Mouse (Mus musculus) embryonic facial prominence, embryonic 12.5 days (tissue): Measurements from ENCODE around the gene Nav2. TPM values are rescaled to one million over a fixed set of nuclear protein-coding genes. Genes with fewer than 3 reads are reported as not detected.

Source experiments
- ATAC-seq: fragments of 200-750 bp; cut with Nextera tagmentation; 2 replicates; pipeline ENCODE4 v1.8.0; 2017; ENCODE audit not compliant: insufficient number of reproducible peaks, insufficient read depth, low FRiP score, low TSS enrichment
- H3K27ac ChIP-seq: fragments of 300-500 bp; sonication (generic); 2 replicates; pipeline ENCODE4 v1.5.1; 2016; ENCODE audit warnings: mild to moderate bottlenecking
- H3K27me3 ChIP-seq: fragments of 300-500 bp; sonication (generic); 2 replicates; pipeline ENCODE4 v1.6.1; 2016; ENCODE audit warnings: mild to moderate bottlenecking, moderate library complexity
- H3K36me3 ChIP-seq: fragments of 300-500 bp; sonication (generic); 2 replicates; pipeline ENCODE4 v1.6.1; 2016; ENCODE audit warnings: mild to moderate bottlenecking
- H3K4me1 ChIP-seq: fragments of 300-500 bp; sonication (generic); 2 replicates; pipeline ENCODE4 v1.6.1; 2016
- H3K4me2 ChIP-seq: fragments of 300-500 bp; sonication (generic); replicated peaks from 2 replicates; pipeline ENCODE4 v1.6.1; 2016; ENCODE audit warnings: mild to moderate bottlenecking, moderate library complexity
- H3K4me3 ChIP-seq: fragments of 300-500 bp; sonication (generic); 2 replicates; pipeline ENCODE4 v1.5.1; 2016; ENCODE audit warnings: mild to moderate bottlenecking
- H3K9ac ChIP-seq: fragments of 300-500 bp; sonication (generic); 2 replicates; pipeline ENCODE4 v1.6.1; 2016; ENCODE audit warnings: mild to moderate bottlenecking, moderate library complexity
- H3K9me3 ChIP-seq: fragments of 300-500 bp; sonication (generic); 2 replicates; pipeline ENCODE4 v1.6.1; 2016; ENCODE audit warnings: mild to moderate bottlenecking, moderate library complexity
- WGBS: fragments of 180-500 bp; shearing (Covaris S2); methylation state at CpG from one replicate; pipeline ENCODE4 v1.1.7; 2016; 5-methylcytosine and 5-hydroxymethylcytosine counted together
- polyA plus RNA-seq: library from polyadenylated mRNA; unstranded; fragments of >200 nt; fragmentation: Nextera tagmentation; extraction: Ambion mirVana; gene quantifications from 2 replicates; pipeline ENCODE4 v1.2.1, GENCODE M21; 2016

The Nav2 gene
- polyA plus RNA-seq, 1 experiment from 2014 or later = 14.2 TPM

DNA sequence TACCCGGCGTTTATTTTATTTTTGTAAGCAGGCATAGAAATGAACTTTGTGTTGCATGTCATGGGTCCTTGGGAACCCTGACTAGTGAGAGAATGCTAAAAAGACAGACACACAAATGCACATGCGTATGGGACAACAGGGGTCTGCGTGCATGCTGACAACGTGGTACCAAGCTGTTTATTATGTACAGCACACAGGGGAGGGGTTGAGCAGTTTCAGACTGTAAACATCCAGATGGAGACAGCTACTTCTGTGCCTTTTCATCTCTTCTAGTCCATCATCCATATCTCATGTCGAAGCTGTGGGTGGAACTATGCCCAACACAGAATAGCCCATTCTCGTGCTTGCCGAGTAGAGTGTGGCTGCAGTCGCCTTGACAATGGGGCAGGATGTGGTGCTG, 482.3 kb downstream of the Nav2 start:
- H3K9ac ChIP-seq = no peak overlapping the region
- H3K36me3 ChIP-seq = no peaks in the 10 kb centered on the region
- H3K4me1 ChIP-seq = peaks cover 13% of the 10 kb centered on the region; the same call in 1 of the 2 replicates
- ATAC-seq = no peak
- H3K9me3 ChIP-seq = peaks cover 4% of the 10 kb centered on the region; the same call in 1 of the 2 replicates
- H3K4me3 ChIP-seq = no peak overlapping the region
- no peaks in the 10 kb centered on the region for H3K27me3 ChIP-seq
- H3K27ac ChIP-seq = no peak overlapping the region
- no peak overlapping the region for H3K4me2 ChIP-seq
- WGBS = 83% methylated on average over 9 of the region's 9 CpGs

DNA sequence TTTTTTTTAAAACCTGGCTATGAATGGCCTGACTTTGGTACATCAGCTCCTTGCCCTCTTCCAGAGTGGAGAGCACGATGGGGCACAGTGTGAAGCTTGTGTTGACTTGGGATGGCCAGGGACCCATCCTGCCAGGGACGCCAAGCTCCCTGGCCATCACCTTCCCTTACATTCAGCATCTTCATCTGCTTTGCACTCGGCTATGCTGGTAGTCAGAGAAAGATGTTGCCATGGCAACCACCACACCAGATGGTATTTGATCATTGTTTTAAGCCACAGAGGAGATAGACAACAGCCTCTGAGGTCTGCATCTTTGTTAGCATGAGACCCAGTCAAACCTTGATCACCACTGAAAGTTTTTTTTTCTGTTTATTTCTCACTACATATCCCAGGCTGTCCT, 483.7 kb downstream of the Nav2 start:
- Histone ChIP-seq H3K4me2 (no peak overlapping the region), H3K4me3 (no peak overlapping the region), H3K27me3 (no peaks in the 10 kb centered on the region), H3K9ac (no peak overlapping the region), H3K36me3 (no peaks in the 10 kb centered on the region), H3K27ac (no peak overlapping the region), H3K4me1 (peaks cover 13% of the 10 kb centered on the region), H3K9me3 (peaks cover 4% of the 10 kb centered on the region; the same call in 1 of the 2 replicates)
- no peak for ATAC-seq
- WGBS = 67% methylated on average over 3 of the region's 3 CpGs

DNA sequence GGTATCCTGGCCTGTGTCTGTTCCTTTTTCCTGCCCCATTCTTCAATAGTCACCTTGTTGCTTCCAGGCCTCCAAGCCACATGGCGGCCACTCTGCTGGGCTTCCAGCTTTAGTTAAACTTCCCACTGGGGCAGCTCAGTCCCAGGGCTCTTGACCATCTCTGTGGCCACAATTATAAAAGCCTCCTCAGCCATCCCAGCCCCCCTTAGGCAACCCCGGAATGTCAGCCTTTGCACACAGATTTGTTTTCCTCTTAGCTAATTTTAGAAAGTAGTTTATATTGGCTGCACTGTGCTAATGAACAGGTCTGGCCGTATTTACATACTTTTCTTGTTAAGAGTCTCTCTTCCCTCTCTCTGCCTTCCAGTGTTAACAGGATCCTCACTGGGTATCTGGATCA, 484.3 kb downstream of the Nav2 start:
- Histone ChIP-seq H3K9me3 (peaks cover 4% of the 10 kb centered on the region; the same call in 1 of the 2 replicates), H3K4me3 (no peak overlapping the region), H3K9ac (no peak overlapping the region), H3K27ac (no peak overlapping the region; the same call in 1 of the 2 replicates), H3K27me3 (no peaks in the 10 kb centered on the region), H3K36me3 (no peaks in the 10 kb centered on the region), H3K4me1 (peaks cover 18% of the 10 kb centered on the region), H3K4me2 (no peak overlapping the region)
- no peak for ATAC-seq
- WGBS = 61% methylated on average over 3 of the region's 3 CpGs

DNA sequence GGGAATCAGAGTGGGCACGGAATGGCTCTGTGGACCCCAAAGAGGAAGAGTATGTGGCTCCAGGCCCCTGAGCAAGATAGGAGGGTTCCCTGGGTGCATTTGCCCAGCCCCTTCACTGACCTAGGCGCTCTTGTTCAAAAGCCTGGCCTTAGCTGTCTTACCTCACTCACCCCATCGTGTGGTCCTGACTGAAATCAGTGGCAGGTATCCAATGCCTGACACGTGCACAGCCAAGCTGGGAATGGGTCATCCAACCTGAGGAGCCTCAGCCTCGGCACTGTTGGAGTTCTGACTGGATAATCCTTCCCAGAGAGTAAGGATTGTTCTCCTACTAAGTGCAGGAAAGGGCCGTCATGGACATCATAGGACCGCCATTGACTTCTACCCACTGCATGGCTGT, 485.3 kb downstream of the Nav2 start:
- H3K9ac ChIP-seq = no peak overlapping the region
- peaks cover 24% of the 10 kb centered on the region for H3K4me1 ChIP-seq
- ATAC-seq = no peak
- H3K9me3 ChIP-seq = peaks cover 4% of the 10 kb centered on the region; the same call in 1 of the 2 replicates
- no peaks in the 10 kb centered on the region for H3K27me3 ChIP-seq
- no peak overlapping the region for H3K4me3 ChIP-seq
- WGBS = 86% methylated on average over 7 of the region's 7 CpGs
- no peak overlapping the region for H3K4me2 ChIP-seq
- H3K27ac ChIP-seq = no peak overlapping the region
- H3K36me3 ChIP-seq = no peaks in the 10 kb centered on the region

DNA sequence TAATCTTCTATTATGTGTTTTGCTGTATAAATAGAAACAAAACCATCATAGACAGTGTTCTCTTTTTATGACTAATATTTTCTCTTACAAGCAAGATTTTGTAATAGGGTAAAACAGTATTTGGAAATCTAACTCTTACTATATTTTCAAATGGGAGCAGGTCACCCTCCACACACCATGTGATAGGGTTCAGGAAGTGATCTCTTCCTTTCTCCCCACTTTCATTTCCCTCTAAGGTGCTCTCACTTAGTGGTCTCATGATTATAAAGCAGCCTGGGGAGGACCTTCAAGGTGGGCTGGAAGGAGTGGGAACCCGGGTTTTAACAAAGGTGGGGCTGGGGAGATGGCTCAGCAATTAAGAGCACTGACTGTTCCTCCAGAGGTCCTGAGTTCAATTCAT, 487.7 kb downstream of the Nav2 start:
- no peaks in the 10 kb centered on the region for H3K36me3 ChIP-seq
- no peaks in the 10 kb centered on the region for H3K27me3 ChIP-seq
- WGBS = 81% methylated on average over 1 of the region's 1 CpGs
- H3K4me2 ChIP-seq = no peak overlapping the region
- no peak overlapping the region for H3K9ac ChIP-seq
- peaks cover 24% of the 10 kb centered on the region for H3K4me1 ChIP-seq
- H3K4me3 ChIP-seq = no peak overlapping the region
- H3K9me3 ChIP-seq = peaks cover 4% of the 10 kb centered on the region; the same call in 1 of the 2 replicates
- no peak for ATAC-seq
- 0 out of 2 replicates have a peak overlapping the region, but pooled peaks have one; percentile 30 for H3K27ac ChIP-seq

DNA sequence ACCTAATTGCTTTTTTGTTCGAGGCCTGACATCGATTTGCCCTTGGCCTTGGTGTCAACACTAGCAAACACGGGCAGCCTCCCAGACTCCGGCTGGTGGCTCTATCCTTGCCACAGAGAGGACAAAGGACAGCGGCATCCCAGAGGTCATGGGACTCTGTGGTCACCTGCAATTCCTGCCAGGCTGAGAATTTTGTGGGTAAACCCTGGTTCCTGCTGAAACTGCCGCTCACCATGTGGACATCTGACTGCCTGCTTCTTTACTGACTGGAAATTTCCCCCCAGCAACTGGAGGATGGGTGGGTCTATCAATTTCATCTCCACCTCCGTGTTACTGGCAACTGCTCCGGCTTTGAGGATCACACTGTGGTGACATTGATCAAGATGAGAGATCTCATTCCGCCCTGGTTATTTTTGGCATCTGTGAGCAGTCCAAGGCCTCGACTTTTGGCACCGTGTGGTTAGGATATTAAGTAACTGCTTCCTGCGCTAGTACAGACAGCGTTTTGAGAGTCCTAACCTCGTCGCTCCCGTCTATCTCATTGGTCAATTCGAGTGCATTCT, 489.0 kb downstream of the Nav2 start:
- no peak for ATAC-seq
- Histone ChIP-seq H3K9ac (no peak overlapping the region), H3K36me3 (no peaks in the 10 kb centered on the region), H3K4me3 (no peak overlapping the region), H3K27ac (no peak overlapping the region), H3K27me3 (no peaks in the 10 kb centered on the region), H3K9me3 (peaks cover 4% of the 10 kb centered on the region; the same call in 1 of the 2 replicates), H3K4me1 (peaks cover 23% of the 10 kb centered on the region), H3K4me2 (no peak overlapping the region)
- 55% methylated on average over 17 of the region's 17 CpGs for WGBS

DNA sequence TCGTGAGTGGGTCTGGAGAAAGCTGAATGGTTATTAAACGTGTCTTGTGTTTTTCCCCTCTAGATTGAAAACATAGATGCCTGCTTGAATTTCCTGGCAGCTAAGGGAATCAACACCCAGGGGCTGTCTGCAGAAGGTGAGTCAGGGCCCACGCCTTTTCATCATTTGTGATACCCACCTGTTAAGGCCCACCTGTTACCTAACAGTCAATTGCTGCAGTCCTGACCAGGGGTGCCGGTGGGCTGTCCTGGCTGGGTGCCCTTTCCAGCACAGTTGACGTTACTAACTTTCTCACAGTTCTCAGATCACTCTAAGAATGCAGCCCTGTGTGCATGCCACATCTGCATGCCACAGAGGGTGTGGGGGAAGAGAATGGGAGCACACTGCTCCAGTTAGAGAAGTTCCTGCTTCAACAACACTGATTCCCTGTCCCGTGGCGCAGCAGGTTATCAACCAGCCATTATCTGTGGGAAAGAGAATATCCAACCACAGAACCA, 489.6 kb downstream of the Nav2 start:
- H3K9me3 ChIP-seq = peaks cover 4% of the 10 kb centered on the region; the same call in 1 of the 2 replicates
- ATAC-seq = no peak
- no peak overlapping the region for H3K27ac ChIP-seq
- H3K4me2 ChIP-seq = no peak overlapping the region
- H3K4me1 ChIP-seq = peaks cover 18% of the 10 kb centered on the region
- no peak overlapping the region for H3K4me3 ChIP-seq
- H3K36me3 ChIP-seq = no peaks in the 10 kb centered on the region
- H3K9ac ChIP-seq = no peak overlapping the region
- 58% methylated on average over 7 of the region's 7 CpGs for WGBS
- no peaks in the 10 kb centered on the region for H3K27me3 ChIP-seq

DNA sequence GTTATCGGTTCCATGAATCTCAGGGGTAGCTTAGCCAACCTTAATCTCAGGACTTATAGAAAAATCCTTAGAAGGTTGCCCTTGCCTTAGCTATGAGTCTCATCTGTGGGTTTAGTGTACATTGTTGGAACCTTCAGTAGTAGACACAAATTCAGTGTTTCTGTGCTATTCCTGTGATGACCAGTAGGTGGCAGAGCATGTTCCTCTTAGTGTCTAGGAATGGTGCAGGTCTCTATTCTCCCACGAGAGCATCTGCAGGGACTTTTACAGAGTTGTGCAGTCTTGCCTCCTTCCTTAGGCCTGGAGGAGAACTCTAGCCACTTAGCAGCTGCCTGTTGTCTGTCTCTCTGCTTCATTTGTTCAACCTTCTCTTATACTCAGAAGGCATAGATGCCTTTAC, 490.8 kb downstream of the Nav2 start:
- no peak for ATAC-seq
- Histone ChIP-seq H3K27me3 (no peaks in the 10 kb centered on the region), H3K9ac (no peak overlapping the region), H3K4me2 (no peak overlapping the region), H3K36me3 (no peaks in the 10 kb centered on the region), H3K9me3 (peaks cover 4% of the 10 kb centered on the region; the same call in 1 of the 2 replicates), H3K4me1 (peaks cover 11% of the 10 kb centered on the region), H3K4me3 (no peak overlapping the region), H3K27ac (no peak overlapping the region)
- WGBS = 34% methylated on average over 2 of the region's 2 CpGs

DNA sequence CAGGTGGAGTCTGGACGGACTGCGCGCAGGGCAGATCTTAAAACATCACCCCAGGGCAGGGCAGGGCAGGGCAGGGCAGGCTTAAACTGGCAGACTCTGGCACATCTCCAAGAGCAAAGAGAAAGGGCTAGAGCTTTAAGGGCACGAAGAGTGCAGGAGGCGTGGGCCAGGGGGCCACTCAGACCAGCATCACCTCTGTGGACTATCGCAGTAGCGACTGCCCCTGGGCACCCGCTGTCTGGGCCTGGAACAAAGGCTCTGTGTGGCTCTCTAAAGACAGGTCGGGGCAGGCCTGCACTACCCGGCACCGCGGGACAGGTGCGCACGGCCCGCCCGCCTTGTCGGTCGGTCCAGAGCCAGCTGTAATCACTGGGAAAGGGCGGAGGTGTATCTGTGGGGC, 491.9 kb downstream of the Nav2 start:
- ATAC-seq = no peak; the same call in 1 of the 2 replicates
- Histone ChIP-seq H3K27ac (no peak overlapping the region), H3K4me1 (peaks cover 11% of the 10 kb centered on the region), H3K9ac (no peak overlapping the region), H3K27me3 (no peaks in the 10 kb centered on the region), H3K4me3 (no peak overlapping the region), H3K4me2 (no peak overlapping the region), H3K36me3 (no peaks in the 10 kb centered on the region), H3K9me3 (no peaks in the 10 kb centered on the region)
- WGBS = 78% methylated on average over 19 of the region's 19 CpGs

DNA sequence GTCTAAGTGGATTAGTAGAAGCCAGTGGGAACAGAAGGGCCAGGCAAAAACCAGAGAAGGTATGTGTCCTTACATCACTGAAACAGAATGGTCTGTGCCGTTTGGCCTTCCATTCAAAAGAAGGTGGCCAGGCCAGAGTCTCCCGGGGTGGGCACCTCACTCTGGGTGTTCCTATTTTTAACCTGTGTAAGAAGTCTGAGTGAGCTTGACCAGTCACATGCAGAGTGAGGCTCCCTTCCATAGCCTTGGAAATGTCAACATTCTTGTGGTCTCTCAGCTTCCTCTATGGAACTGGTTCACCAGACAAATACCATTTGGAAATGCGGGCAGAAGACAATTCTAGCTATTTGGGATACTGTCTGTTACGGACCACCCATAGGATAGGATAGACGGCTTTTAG, 494.0 kb downstream of the Nav2 start:
- Histone ChIP-seq H3K4me3 (no peak overlapping the region), H3K27me3 (no peaks in the 10 kb centered on the region), H3K27ac (no peak overlapping the region), H3K9ac (no peak overlapping the region), H3K36me3 (no peaks in the 10 kb centered on the region), H3K9me3 (no peaks in the 10 kb centered on the region), H3K4me2 (no peak overlapping the region), H3K4me1 (peaks cover 9% of the 10 kb centered on the region)
- no peak for ATAC-seq
- WGBS = 87% methylated on average over 5 of the region's 5 CpGs

DNA sequence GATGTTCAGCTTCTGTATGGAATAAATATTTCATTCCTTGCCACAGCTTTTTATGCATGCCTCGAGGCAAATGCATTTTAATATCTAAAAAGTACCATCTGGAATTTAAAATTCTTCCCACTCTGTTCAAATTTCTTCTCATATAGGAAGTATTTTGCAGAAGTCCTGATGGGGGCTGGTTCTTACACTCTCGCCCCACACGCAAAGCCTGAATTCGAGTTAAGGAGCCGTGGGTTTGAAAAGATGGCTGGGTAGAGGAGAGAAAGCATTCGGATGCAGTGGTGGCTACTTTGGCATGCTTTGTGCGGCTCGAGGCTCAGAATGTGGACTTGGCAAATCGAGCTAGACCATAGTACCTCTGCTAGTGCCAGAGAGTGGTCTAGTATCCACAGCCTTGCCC, 499.2 kb downstream of the Nav2 start:
- H3K27me3 ChIP-seq = no peaks in the 10 kb centered on the region
- H3K4me2 ChIP-seq = no peak overlapping the region
- H3K27ac ChIP-seq = no peak overlapping the region
- no peak overlapping the region for H3K4me3 ChIP-seq
- H3K36me3 ChIP-seq = no peaks in the 10 kb centered on the region
- no peaks in the 10 kb centered on the region for H3K9me3 ChIP-seq
- H3K4me1 ChIP-seq = no peaks in the 10 kb centered on the region
- no peak overlapping the region for H3K9ac ChIP-seq
- no peak for ATAC-seq
- 82% methylated on average over 9 of the region's 9 CpGs for WGBS

DNA sequence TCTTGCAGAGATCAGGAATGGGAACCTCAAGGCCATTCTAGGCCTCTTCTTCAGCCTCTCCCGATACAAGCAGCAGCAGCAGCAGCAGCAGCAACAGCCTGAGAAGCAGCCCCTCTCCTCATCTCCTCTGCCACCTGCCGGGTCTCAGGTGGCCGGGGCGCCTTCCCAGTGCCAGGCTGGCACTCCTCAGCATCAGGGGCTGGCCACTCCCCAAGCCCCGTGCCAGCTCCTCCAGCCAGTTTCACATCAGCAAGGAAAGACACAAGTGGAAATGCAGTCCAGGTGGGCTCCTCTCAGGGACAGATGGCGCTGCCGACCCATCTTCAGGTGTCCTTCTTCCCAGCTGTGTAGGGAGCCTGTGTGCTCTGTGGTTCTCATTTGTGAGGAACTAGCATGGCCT, 500.1 kb downstream of the Nav2 start:
- H3K4me1 ChIP-seq = no peaks in the 10 kb centered on the region
- 85% methylated on average over 7 of the region's 7 CpGs for WGBS
- no peak overlapping the region for H3K4me2 ChIP-seq
- H3K9me3 ChIP-seq = no peaks in the 10 kb centered on the region
- no peaks in the 10 kb centered on the region for H3K36me3 ChIP-seq
- no peaks in the 10 kb centered on the region for H3K27me3 ChIP-seq
- no peak overlapping the region for H3K27ac ChIP-seq
- no peak for ATAC-seq
- H3K4me3 ChIP-seq = no peak overlapping the region
- H3K9ac ChIP-seq = no peak overlapping the region
